ENCODE assay signal across 8 mouse cellular contexts in genomic region chr13:64248161-64248774, GRCm38 (mm10). TPM values are rescaled to one million over a fixed set of nuclear protein-coding genes. Genes with fewer than 3 reads are reported as not detected.
DNase-seq lines count a peak whose midpoint lies in the region; ATAC-seq lines count a peak whose summit lies in the region.

No protein-coding gene starts in this region.

- peak overlapping the region; percentile 55 for H3K9ac ChIP-seq in kidney, embryonic 14.5 days (ENCODE audit: low read depth, low read length)

- peaks cover 15% of the 10 kb centered on the region for H3K4me1 ChIP-seq in embryonic facial prominence, embryonic 10.5 days
- peaks cover 15% of the 10 kb centered on the region; the same call in 1 of the 2 replicates for H3K4me1 ChIP-seq in heart, embryonic 10.5 days
- no peaks in the 10 kb centered on the region; the same call in 1 of the 2 replicates for H3K4me1 ChIP-seq in kidney, embryonic 14.5 days (ENCODE audit: control insufficient read depth, insufficient read depth, low read length)

- peak overlapping the region; percentile 66 for H3K4me3 ChIP-seq in embryonic facial prominence, embryonic 10.5 days
- H3K4me3 ChIP-seq in heart, embryonic 10.5 days = peak overlapping the region; percentile 67
- peak overlapping the region; percentile 45 for H3K4me3 ChIP-seq in kidney, embryonic 14.5 days (ENCODE audit: low read length)

- peak overlapping the region; percentile 71 for H3K4me2 ChIP-seq in kidney, embryonic 14.5 days (replicated peaks; ENCODE audit: low read depth, low read length)

- no peaks in the 10 kb centered on the region for H3K9me3 ChIP-seq in embryonic facial prominence, embryonic 10.5 days
- no peaks in the 10 kb centered on the region for H3K9me3 ChIP-seq in heart, embryonic 10.5 days
- no peaks in the 10 kb centered on the region for H3K9me3 ChIP-seq in kidney, embryonic 14.5 days (ENCODE audit: control insufficient read depth, low read length)

- ATAC-seq in kidney, embryonic 14.5 days (ENCODE audit: low FRiP score, low TSS enrichment) = peak; percentile 94

- WGBS in embryonic facial prominence, embryonic 10.5 days = under 1% methylated on average over 24 of the region's 24 CpGs
- 2% methylated on average over 24 of the region's 24 CpGs for WGBS in heart, embryonic 10.5 days
- WGBS in kidney, embryonic 14.5 days = under 1% methylated on average over 24 of the region's 24 CpGs

- H3K27me3 ChIP-seq in embryonic facial prominence, embryonic 10.5 days (replicated peaks; ENCODE audit: low read depth, poor library complexity, severe bottlenecking) = no peaks in the 10 kb centered on the region
- H3K27me3 ChIP-seq in heart, embryonic 10.5 days (ENCODE audit: insufficient read depth, poor library complexity, severe bottlenecking) = no peaks in the 10 kb centered on the region
- H3K27me3 ChIP-seq in kidney, embryonic 14.5 days (ENCODE audit: control insufficient read depth, insufficient read depth, low read length) = no peaks in the 10 kb centered on the region

- peak; percentile 14 for DNase-seq in urinary bladder, postnatal 10 days (ENCODE audit: low spot score)
- no peak for DNase-seq in urinary bladder, adult 2 months (ENCODE audit: low spot score)
- peak; percentile 56 for DNase-seq in embryonic facial prominence, embryonic 10.5 days (ENCODE audit: low spot score)
- peak; percentile 92 for DNase-seq in heart, embryonic 10.5 days (ENCODE audit: low spot score)
- DNase-seq in lung, postnatal 25 days (ENCODE audit: low spot score) = peak; percentile 81
- peak; percentile 54 for DNase-seq in skeletal muscle tissue, adult 2 months (ENCODE audit: low read depth, low spot score)
- no peak for DNase-seq in cerebellum, postnatal 25 days

- peak overlapping the region; percentile 80 for H3K27ac ChIP-seq in embryonic facial prominence, embryonic 10.5 days (replicated peaks)
- H3K27ac ChIP-seq in heart, embryonic 10.5 days = peak overlapping the region; percentile 86
- no peak overlapping the region for H3K27ac ChIP-seq in kidney, embryonic 14.5 days (ENCODE audit: low read depth, low read length)

- H3K36me3 ChIP-seq in embryonic facial prominence, embryonic 10.5 days (replicated peaks) = 0 out of 2 replicates have a peak, but pooled peaks cover 2% of the 10 kb centered on the region
- H3K36me3 ChIP-seq in heart, embryonic 10.5 days = peaks cover 5% of the 10 kb centered on the region; the same call in 1 of the 2 replicates
- no peaks in the 10 kb centered on the region for H3K36me3 ChIP-seq in kidney, embryonic 14.5 days (ENCODE audit: control insufficient read depth, insufficient read depth, low read length)

RNA-seq across cellular contexts. Expression of gene Cdc14b, which starts 26.8 kb away (rescaled TPM):
- polyA plus RNA-seq in urinary bladder, adult 2 months (2012; rRNA removed) = 11.7 and 12.5 TPM in 2 replicates
- 28.4 and 32.2 TPM in 2 replicates for polyA plus RNA-seq in embryonic facial prominence, embryonic 10.5 days (2016; fragmentation: Nextera tagmentation; extraction: Ambion mirVana)
- polyA plus RNA-seq in heart, embryonic 10.5 days (2016; fragmentation: Nextera tagmentation; extraction: Ambion mirVana) = 23.7 and 26.8 TPM in 2 replicates
- 15.4 and 24.8 TPM in 2 replicates for polyA plus RNA-seq in kidney, embryonic 14.5 days (2014; fragmentation: Nextera tagmentation; extraction: Ambion mirVana)

Comparison
In these comparisons a context has a peak if more than half of its experiments do, and no peak if none do; other contexts are left out.
1. DNase-seq: peak in urinary bladder, postnatal 10 days (single experiment), embryonic facial prominence, embryonic 10.5 days (single experiment), heart, embryonic 10.5 days (single experiment), lung, postnatal 25 days (single experiment) and skeletal muscle tissue, adult 2 months (single experiment); none in urinary bladder, adult 2 months (single experiment) and cerebellum, postnatal 25 days (0 of 2).
2. Peak in every context shown above with its lines, with median percentiles within 50 percentile points of each other: H3K4me3 ChIP-seq.